Mouse (Mus musculus) cerebellum, adult 2 months (tissue): ENCODE measurements at regions not wholly inside any gene's neighbourhood (a gene's known extent, or its start where the extent isn't known, plus 50 kb on each side); places are given as distances from the start of the nearest gene placed in this dataset.

Experiments
- CTCF ChIP-seq: fragments of 200-500 bp; IDR thresholded peaks from 2 replicates; pipeline ENCODE4 v1.5.1; 2011; ENCODE audit warnings: low read depth, mild to moderate bottlenecking, control low read depth, low read length, moderate library complexity, borderline replicate concordance; ENCODE audit not compliant: insufficient read depth
- POLR2A ChIP-seq: fragments of 200-500 bp; IDR thresholded peaks from 2 replicates; pipeline ENCODE4 v1.6.1; 2011; ENCODE audit warnings: low read length, control low read depth, borderline replicate concordance; ENCODE audit not compliant: insufficient read depth

- TF ChIP-seq CTCF: no peak
- no peak for TF ChIP-seq POLR2A
Measured at GRCm38 (mm10) chr5:141160956-141161355, 80.3 kb upstream of the Sdk1 start.
